Mouse (Mus musculus) E14TG2a.4 (cell line): Measurements from ENCODE around the gene Nanp.

Source experiments
- CTCF ChIP-seq: conservative IDR thresholded peaks from 2 replicates; pipeline ENCODE4 v1.5.1; 2014; ENCODE audit warnings: low read length
- POU5F1 ChIP-seq: IDR thresholded peaks from 2 replicates; pipeline ENCODE4 v1.6.1; 2014; ENCODE audit warnings: low read length, borderline replicate concordance

DNA sequence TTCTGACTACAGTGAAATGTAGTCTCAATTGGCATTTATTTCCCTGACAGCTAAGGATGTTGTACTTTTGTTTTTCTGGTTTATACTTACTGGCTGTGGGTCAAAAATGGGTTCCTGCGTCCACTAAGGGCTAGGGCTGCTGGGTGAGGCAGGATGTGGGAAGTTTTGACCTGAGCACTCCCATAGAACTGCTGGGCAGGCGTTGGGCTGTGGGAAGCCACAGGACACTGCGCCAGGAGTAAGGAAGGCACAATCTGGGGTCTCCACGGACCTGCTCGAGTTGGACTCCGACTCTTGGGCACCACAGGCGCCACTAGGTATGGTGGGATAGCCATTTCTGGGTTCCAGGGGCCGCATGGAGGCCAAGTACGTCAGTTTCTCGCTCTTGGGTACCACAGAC, 18.0 kb downstream of the Nanp start:
- TF ChIP-seq CTCF (no peak), POU5F1 (no peak)
